Mouse (Mus musculus): ENCODE measurements around the gene Lpp. TPM values are rescaled to one million over a fixed set of nuclear protein-coding genes. Genes with fewer than 3 reads are reported as not detected.
"Not testable (repeated sequence)": the region's sequence is repeated elsewhere in the genome, so short reads cannot be mapped to it uniquely, and the experiment has no call there.

Gene Lpp
- polyA plus RNA-seq, 1 experiment from 2014 or later = 51.0 TPM

DNA sequence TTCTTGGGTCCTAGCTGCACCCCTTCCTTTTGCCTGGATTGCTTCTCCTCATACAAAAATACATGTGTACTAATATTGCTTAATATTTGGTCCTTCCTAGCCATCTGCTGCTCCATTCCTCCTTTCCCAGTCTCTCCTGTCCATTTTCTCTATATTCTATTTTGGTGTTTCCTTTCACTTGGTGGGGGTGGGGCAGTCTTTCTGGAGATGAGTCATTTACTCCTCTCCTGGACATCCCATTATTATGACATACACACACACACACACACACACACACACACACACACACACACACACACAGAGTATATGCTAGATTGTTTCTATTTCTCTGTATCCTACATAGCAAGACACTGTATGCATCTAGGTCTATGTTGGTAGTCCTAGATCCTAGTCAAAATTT lies 623.7 kb downstream of the Lpp start:
- ATAC-seq (ENCODE audit: insufficient number of reproducible peaks, low FRiP score, low TSS enrichment, low read depth) = no peak
- H3K27me3 ChIP-seq = no peaks in the 10 kb centered on the region

DNA sequence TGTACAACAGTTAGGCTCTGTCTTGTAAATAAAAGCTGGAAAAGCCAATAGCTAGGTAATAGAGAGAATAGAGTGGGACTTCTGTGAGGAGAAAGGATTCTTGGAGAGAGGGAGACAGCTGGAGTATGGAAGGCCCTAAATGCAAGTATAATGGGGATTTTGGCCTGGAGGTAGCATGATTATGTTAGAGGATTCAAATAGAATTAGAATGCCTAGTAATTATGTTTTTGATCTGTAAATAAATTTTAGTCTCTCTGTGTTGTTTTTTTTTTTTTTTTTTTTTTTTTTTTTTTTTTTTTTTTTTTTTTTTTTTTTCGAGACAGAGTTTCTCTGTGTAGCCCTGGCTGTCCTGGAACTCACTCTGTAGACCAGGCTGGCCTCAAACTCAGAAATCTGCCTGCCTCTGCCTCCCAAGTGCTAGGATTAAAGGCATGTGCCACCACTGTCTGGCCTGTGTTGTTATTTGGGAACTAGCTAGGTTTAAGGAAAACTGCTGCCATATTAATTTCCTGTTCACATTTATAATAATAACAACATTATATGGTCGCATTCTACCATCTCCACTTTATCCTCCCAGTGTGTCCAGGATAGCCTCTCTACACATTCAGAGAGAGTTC lies 628.5 kb downstream of the Lpp start:
- ATAC-seq (ENCODE audit: insufficient number of reproducible peaks, low FRiP score, low TSS enrichment, low read depth); H3K4me2 ChIP-seq; H3K9me3 ChIP-seq; H3K27ac ChIP-seq; H3K27me3 ChIP-seq; H3K4me1 ChIP-seq; H3K4me3 ChIP-seq; H3K9ac ChIP-seq; H3K36me3 ChIP-seq: not testable (repeated sequence)
- 56% methylated on average over 2 of the region's 2 CpGs for WGBS

More for the DNA sequence above, 623.7 kb downstream of the Lpp start:
- no peak overlapping the region for H3K4me3 ChIP-seq
- H3K9me3 ChIP-seq = no peaks in the 10 kb centered on the region
- no peak overlapping the region for H3K9ac ChIP-seq
- H3K27ac ChIP-seq = no peak overlapping the region
- H3K4me2 ChIP-seq = no peak overlapping the region
- no peaks in the 10 kb centered on the region for H3K36me3 ChIP-seq
- no peaks in the 10 kb centered on the region for H3K4me1 ChIP-seq

DNA sequence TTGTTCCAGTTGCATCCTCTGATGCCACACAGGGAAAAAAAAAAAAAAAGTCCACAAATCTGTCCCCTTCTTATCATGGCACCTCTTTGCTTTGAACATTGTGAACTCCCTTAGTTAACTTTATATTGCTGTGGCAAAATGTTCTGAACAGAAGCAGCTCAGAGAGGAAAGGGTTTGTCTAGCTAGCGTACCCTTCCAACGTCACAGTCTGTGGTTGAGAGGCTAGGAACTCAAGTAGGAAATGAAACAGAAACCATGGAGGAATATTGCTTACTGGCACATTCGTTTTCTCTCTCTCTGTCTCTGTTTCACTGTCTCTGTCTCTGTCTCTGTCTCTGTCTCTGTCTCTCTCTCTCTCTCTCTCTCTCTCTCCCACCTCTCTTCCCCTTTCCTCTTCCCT lies 631.3 kb downstream of the Lpp start:
- Histone ChIP-seq H3K27ac (no peak overlapping the region), H3K36me3 (no peaks in the 10 kb centered on the region), H3K9ac (no peak overlapping the region), H3K4me3 (no peak overlapping the region), H3K4me1 (no peaks in the 10 kb centered on the region), H3K4me2 (no peak overlapping the region), H3K27me3 (no peaks in the 10 kb centered on the region), H3K9me3 (no peaks in the 10 kb centered on the region)
- no peak for ATAC-seq (ENCODE audit: insufficient number of reproducible peaks, low FRiP score, low TSS enrichment, low read depth)
- 79% methylated on average over 3 of the region's 3 CpGs for WGBS

DNA sequence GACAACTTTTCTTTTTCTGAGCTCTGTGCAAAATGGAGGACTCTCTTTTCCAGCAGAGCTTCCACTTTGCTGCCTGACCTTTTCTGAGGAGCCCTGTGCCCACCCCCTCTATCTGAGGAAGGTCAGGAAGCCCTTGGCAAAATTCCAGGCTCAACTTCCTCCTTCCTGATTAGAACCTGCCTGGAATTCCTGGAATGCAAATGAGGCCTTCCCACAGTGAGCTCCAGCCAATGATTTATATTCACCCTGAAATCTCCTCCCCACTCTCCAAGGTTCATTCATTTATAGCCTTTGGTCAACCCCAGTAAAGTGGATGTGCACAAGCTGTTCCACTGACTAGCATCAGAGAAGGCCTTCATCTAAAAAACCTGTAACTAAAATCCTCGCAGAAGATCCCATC lies 632.9 kb downstream of the Lpp start:
- WGBS = 63% methylated on average over 1 of the region's 1 CpGs
- Histone ChIP-seq H3K36me3 (no peaks in the 10 kb centered on the region), H3K4me1 (no peaks in the 10 kb centered on the region), H3K27me3 (no peaks in the 10 kb centered on the region), H3K9ac (no peak overlapping the region), H3K4me3 (no peak overlapping the region), H3K4me2 (no peak overlapping the region), H3K9me3 (no peaks in the 10 kb centered on the region), H3K27ac (no peak overlapping the region)
- no peak for ATAC-seq (ENCODE audit: insufficient number of reproducible peaks, low FRiP score, low TSS enrichment, low read depth)

DNA sequence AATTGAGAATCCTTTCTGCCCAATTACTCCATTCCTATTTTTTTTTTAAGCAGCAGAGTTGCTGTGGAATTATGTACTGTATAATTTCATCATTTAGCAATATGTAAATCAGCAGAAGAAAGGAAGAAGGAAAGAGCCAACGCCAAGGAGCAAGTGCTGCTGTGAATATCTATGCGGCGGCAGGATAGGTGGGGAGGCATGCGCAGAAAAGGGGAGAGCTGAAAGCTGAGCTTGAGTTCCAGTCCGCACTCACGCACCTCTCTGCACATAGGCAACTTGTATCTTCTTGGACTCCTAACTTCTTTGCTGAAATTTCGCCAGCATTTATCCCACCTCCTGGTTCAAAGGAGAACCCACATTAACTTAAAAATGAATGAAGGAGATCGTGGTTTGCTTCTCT lies 636.2 kb downstream of the Lpp start:
- WGBS = 85% methylated on average over 8 of the region's 8 CpGs
- Histone ChIP-seq H3K36me3 (no peaks in the 10 kb centered on the region), H3K4me3 (no peak overlapping the region), H3K27me3 (no peaks in the 10 kb centered on the region), H3K4me2 (no peak overlapping the region), H3K4me1 (no peaks in the 10 kb centered on the region), H3K9me3 (no peaks in the 10 kb centered on the region), H3K27ac (no peak overlapping the region), H3K9ac (no peak overlapping the region)
- ATAC-seq (ENCODE audit: insufficient number of reproducible peaks, low FRiP score, low TSS enrichment, low read depth) = no peak

DNA sequence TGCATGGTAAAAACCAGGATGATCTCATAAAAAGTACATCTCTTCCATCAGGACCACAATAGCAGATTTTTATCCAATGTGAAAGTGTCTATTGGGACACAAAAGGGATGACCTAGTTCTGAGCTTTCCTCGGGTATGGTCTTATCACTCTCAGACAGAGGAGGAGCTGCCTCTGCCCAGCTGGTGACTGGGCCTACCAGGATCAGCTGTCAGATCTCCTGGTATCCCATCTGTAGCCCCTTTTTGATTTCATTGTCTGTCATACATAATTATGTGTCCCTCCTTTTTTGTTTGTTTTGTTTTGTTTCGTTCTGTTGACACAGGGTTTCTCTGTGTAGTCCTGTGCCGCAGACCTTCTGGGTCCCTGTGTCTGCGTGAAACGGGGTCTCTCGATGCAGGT lies 644.1 kb downstream of the Lpp start:
- H3K4me1 ChIP-seq = peaks cover 19% of the 10 kb centered on the region
- no peaks in the 10 kb centered on the region for H3K9me3 ChIP-seq
- WGBS = 83% methylated on average over 6 of the region's 6 CpGs
- no peak overlapping the region for H3K4me2 ChIP-seq
- H3K27me3 ChIP-seq = no peaks in the 10 kb centered on the region
- no peak for ATAC-seq (ENCODE audit: insufficient number of reproducible peaks, low FRiP score, low TSS enrichment, low read depth)
- H3K36me3 ChIP-seq = no peaks in the 10 kb centered on the region
- H3K9ac ChIP-seq = no peak overlapping the region
- no peak overlapping the region for H3K4me3 ChIP-seq
- no peak overlapping the region for H3K27ac ChIP-seq

DNA sequence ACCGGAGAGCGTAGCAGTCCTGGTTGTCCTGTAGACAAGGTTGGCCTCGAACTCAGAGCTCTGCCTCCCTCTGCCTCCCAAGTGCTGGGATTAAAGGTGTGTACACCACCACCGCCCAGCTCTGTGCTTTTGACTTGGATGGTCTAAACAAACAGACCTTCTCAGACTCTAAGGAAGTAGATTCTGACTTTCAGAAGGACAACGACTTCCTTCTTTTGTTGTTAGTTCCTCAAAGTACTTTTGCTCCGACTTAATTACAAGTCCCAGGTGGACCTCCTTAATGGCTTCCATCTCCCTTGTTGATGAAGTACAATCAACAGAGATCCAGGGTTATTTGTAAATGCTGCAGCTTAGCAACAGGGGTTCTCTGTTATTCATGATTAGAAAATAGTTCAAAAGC lies 645.2 kb downstream of the Lpp start:
- 83% methylated on average over 6 of the region's 6 CpGs for WGBS
- Histone ChIP-seq H3K4me3 (no peak overlapping the region), H3K4me1 (peaks cover 31% of the 10 kb centered on the region), H3K4me2 (no peak overlapping the region), H3K27me3 (no peaks in the 10 kb centered on the region), H3K9ac (no peak overlapping the region), H3K36me3 (no peaks in the 10 kb centered on the region), H3K9me3 (no peaks in the 10 kb centered on the region), H3K27ac (no peak overlapping the region)
- ATAC-seq (ENCODE audit: insufficient number of reproducible peaks, low FRiP score, low TSS enrichment, low read depth) = no peak

DNA sequence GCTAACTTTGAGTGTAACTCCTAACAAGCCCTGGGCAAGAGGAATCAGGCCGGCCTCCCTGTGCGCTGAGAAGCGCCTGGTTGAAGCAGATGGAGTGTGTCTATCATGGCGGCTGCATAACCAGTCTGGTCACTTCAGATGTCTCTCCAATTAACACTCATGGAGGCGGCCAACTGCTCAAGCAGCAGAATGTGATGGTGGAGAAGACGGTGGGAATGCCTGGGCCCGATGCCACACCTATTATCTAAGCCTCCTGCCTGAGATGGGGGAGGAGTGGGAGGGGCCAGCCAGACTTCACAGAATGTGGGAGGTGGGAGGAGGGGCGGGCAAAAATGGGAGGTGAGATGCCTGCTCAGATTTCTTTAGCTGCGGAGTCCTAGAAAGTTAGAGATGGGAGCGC lies 646.6 kb downstream of the Lpp start:
- Histone ChIP-seq H3K4me2 (no peak overlapping the region), H3K36me3 (no peaks in the 10 kb centered on the region), H3K9me3 (no peaks in the 10 kb centered on the region), H3K27ac (0 out of 2 replicates have a peak overlapping the region, but pooled peaks have one; percentile 27), H3K4me1 (peaks cover 45% of the 10 kb centered on the region), H3K27me3 (no peaks in the 10 kb centered on the region), H3K4me3 (no peak overlapping the region), H3K9ac (no peak overlapping the region)
- ATAC-seq (ENCODE audit: insufficient number of reproducible peaks, low FRiP score, low TSS enrichment, low read depth) = no peak
- 41% methylated on average over 10 of the region's 10 CpGs for WGBS

DNA sequence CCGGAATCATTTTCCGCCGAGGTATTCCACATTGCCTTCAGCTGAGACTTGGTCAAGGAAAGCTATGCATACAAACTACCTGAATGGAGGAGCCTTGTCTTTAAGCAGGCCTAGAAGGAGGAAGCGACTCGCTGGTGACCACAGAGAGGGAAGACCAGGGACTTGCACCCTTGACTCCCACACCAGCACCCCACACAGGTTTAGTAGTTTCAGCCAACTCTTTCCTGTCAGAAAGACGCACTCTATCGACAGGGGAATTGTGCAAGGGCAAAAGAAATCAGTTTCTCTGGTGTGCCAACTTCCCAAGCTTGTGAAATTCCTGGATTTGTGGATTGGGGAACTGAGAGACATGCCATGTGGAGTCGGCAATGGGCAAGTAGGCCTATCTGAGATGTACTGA lies 647.9 kb downstream of the Lpp start:
- ATAC-seq (ENCODE audit: insufficient number of reproducible peaks, low FRiP score, low TSS enrichment, low read depth) = no peak
- H3K9ac ChIP-seq = no peak overlapping the region
- peak overlapping the region; percentile 59; the same call in 1 of the 2 replicates for H3K27ac ChIP-seq
- no peak overlapping the region for H3K4me3 ChIP-seq
- no peaks in the 10 kb centered on the region for H3K27me3 ChIP-seq
- no peaks in the 10 kb centered on the region for H3K36me3 ChIP-seq
- H3K4me1 ChIP-seq = peaks cover 51% of the 10 kb centered on the region
- WGBS = 82% methylated on average over 8 of the region's 8 CpGs
- no peak overlapping the region for H3K4me2 ChIP-seq
- no peaks in the 10 kb centered on the region for H3K9me3 ChIP-seq

DNA sequence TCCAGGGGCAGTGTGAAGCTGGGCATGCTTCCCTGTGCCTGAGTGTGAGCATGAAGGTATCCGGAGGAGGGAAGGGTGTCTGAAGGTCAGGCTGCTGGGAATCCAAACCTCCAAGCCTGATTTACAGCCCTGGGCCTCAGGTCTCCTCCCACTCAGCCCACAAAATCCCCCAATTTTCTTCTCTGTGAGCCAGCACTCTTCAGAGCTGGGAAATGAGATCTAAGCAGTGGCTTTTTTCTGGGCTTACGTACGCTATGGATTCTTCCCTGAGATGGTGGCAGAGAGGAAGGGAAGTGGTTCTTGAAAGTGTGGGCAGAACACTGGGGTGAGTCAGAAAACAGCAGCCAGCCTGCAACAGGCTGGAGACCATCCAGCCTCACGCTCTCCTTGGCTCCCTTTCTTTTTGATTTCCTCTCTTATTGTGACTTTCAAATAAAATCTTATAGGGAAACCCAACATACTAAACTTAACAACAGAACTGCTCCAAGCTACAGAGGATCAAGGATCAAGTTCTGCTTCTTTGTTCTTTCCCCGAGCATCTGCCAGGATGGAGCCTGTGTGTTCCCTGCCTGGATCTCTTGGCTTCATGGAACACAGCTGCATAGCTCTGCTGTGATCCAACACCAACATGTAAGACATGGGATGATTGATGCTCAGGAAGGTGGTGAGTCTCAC lies 648.7 kb downstream of the Lpp start:
- no peaks in the 10 kb centered on the region for H3K9me3 ChIP-seq
- no peaks in the 10 kb centered on the region for H3K27me3 ChIP-seq
- no peaks in the 10 kb centered on the region for H3K36me3 ChIP-seq
- peak overlapping the region; percentile 20; the same call in 1 of the 2 replicates for H3K4me2 ChIP-seq
- H3K27ac ChIP-seq = peak overlapping the region; percentile 87
- 14% methylated on average over 5 of the region's 5 CpGs for WGBS
- 0 out of 2 replicates have a peak overlapping the region, but pooled peaks have one; percentile 1 for H3K4me3 ChIP-seq
- peak; percentile 82 for ATAC-seq (ENCODE audit: insufficient number of reproducible peaks, low FRiP score, low TSS enrichment, low read depth)
- no peak overlapping the region for H3K9ac ChIP-seq
- peaks cover 51% of the 10 kb centered on the region for H3K4me1 ChIP-seq

Data from limb, embryonic 15.5 days (tissue).